Mouse (Mus musculus) retina, adult 2 months (tissue): Measurements from ENCODE around the gene Fam104a.

Source experiments
- DNase-seq: peaks from one replicate; pipeline ENCODE4 v3.0.0-alpha.2; 2012; ENCODE audit warnings: low read depth, low spot score

Fam104a gene

GRCm38 (mm10) chr11:113683957-113684706 lies at the start of gene Fam104a, which contains the start of gene D11Wsu47e:
TSS of gene Fam104a (minus strand) at chr11:113684155.
TSS of gene D11Wsu47e (plus strand) at chr11:113684412.
- peak; percentile 93 for DNase-seq

- no peak for DNase-seq
Observed at GRCm38 (mm10) chr11:113731945-113732612, 48.1 kb upstream of the Fam104a start.

GRCm38 (mm10) chr11:113730879-113731278 lies 46.9 kb upstream of the Fam104a start:
- no peak for DNase-seq

GRCm38 (mm10) chr11:113729917-113730316 lies 46.0 kb upstream of the Fam104a start:
- DNase-seq: no peak

- DNase-seq: no peak
Observed at GRCm38 (mm10) chr11:113729239-113729638, 45.3 kb upstream of the Fam104a start.

- DNase-seq: no peak
Observed at GRCm38 (mm10) chr11:113727992-113728391, 44.0 kb upstream of the Fam104a start.

- no peak for DNase-seq
Observed at GRCm38 (mm10) chr11:113726994-113727888, 43.3 kb upstream of the Fam104a start.

GRCm38 (mm10) chr11:113725235-113726048 lies 41.5 kb upstream of the Fam104a start:
- no peak for DNase-seq

- DNase-seq: no peak
Observed at GRCm38 (mm10) chr11:113722405-113723090, 38.6 kb upstream of the Fam104a start.

GRCm38 (mm10) chr11:113717767-113718424 lies 33.9 kb upstream of the Fam104a start:
- DNase-seq: no peak

GRCm38 (mm10) chr11:113716132-113716531 lies 32.2 kb upstream of the Fam104a start:
- no peak for DNase-seq

- DNase-seq: no peak
Observed at GRCm38 (mm10) chr11:113715078-113715674, 31.2 kb upstream of the Fam104a start.

GRCm38 (mm10) chr11:113711061-113711460 lies 27.1 kb upstream of the Fam104a start:
- DNase-seq: no peak

GRCm38 (mm10) chr11:113710257-113710777 lies 26.4 kb upstream of the Fam104a start:
- DNase-seq: no peak

GRCm38 (mm10) chr11:113709731-113710256 lies 25.8 kb upstream of the Fam104a start, which contains the start of gene Cpsf4l:
TSS of gene Cpsf4l (minus strand) at chr11:113710017.
- DNase-seq: no peak

GRCm38 (mm10) chr11:113709272-113709671 lies 25.3 kb upstream of the Fam104a start:
- DNase-seq: no peak

GRCm38 (mm10) chr11:113708629-113709213 lies 24.8 kb upstream of the Fam104a start:
- DNase-seq: no peak

- DNase-seq: no peak
Observed at GRCm38 (mm10) chr11:113705966-113706652, 22.2 kb upstream of the Fam104a start.
